Mouse (Mus musculus) embryonic stem cell, embryonic (primary cell): ENCODE measurements at regions not wholly inside any gene's neighbourhood (a gene's known extent, or its start where the extent isn't known, plus 50 kb on each side); places are given as distances from the start of the nearest gene placed in this dataset.
"Not testable (repeated sequence)": the region's sequence is repeated elsewhere in the genome, so short reads cannot be mapped to it uniquely, and the experiment has no call there.

Experiments
- CTCF ChIA-PET, 4 experiments: fragments of 300-600 bp in 2 of 4; fragments of 350-600 bp in 2 of 4; sonication (Branson Sonifier 250); formaldehyde crosslinking; loops; one replicate each; lab custom pipeline; 2022; ENCODE audit warnings: inconsistent platforms in 2 of 4; lab: Charles Lee
- POLR2A ChIA-PET, 4 experiments: fragments of 300-600 bp in 2 of 4; fragments of 350-600 bp in 2 of 4; sonication (Branson Sonifier 250); formaldehyde crosslinking; loops; one replicate each; lab custom pipeline; 2022; ENCODE audit warnings: antibody characterized with exemption in 4 of 4, inconsistent platforms in 1 of 4; lab: Charles Lee

- ChIA-PET POLR2A (no interaction called here), CTCF (no interaction called here)
These were observed 1751.9 kb downstream of the Cntnap5b start for GRCm38 (mm10) chr1:101524447-101524846.

DNA sequence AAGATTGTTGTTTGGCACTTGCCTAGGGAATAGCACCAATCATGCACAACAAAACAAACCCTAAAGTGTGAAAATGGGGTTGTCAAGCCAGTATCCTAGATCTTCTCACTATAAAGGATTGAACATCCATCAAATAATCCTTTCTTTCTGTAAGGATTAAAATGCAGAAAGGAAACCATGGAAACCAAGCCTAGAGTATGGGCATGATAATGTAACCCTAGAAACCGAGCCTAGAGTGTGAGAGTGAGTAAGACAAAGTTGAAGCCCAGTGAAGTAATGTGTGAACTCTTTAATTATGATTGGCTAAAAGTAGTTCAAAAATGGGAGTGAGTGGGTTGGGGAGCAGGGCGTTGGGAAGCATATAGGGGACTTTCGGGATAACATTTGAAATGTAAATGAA lies 1757.4 kb downstream of the Cntnap5b start:
- ChIA-PET CTCF (no interaction called here), POLR2A (no interaction called here)

DNA sequence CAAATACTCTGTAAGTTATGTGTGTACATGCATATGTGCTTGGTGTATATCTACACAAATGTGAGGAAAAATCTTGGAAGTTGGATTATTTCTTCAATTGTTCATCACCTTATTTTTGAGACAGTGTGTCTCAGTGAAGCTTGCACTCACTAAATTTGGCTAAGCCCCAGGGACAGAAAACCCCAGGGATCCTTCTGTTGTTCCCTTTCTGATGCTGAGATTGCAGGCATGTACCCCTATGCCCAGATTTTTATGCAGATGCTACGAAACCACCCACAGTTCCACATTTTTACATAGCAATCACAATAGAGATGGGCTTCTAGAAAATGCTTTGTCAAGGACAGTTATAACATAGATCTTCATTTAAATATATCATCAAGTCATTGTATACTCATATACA lies 1799.7 kb downstream of the Cntnap5b start:
- POLR2A ChIA-PET: no interaction called here
- CTCF ChIA-PET: no interaction called here

DNA sequence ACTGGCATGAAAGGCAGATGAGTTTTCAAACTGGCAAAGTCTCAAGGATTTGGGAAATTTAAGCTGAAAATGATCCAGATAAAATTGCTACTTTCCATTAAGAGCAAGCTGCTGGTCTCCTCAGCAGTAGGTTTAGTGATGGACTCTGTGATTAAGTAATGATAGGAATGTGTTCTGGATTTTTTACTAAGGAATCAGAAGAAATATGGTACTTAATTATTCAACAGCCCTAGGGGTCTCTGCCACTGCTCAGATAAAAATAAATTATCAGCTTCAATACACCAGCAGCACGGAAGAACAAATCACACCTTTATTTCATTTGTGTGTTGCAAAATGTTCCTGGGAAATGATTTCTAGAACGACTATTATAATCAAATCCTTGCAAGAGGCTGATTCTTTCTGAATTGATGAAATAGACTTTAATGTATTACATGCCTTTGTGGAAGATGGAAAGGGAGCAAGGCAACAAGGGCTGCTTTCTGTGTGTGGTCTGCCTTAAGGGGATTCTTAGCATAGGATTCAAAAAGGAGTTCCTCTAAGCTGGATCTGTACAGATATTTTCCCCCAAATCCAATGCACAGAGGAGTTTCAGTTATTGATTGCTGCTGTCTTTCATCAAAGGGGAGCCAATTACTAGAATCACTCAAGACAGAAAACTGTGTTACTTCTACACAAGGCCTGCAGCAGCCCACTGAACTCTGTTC lies 1812.9 kb downstream of the Cntnap5b start:
- CTCF ChIA-PET: no interaction called here
- POLR2A ChIA-PET: no interaction called here

GRCm38 (mm10) chr1:101628461-101628860 lies 1855.9 kb downstream of the Cntnap5b start:
- ChIA-PET CTCF (no interaction called here), POLR2A (interaction anchor here in 1 of 4 experiments (0.5 kb wide), 1 partner anchor 128 kb away, joined by 3 read pairs; no protein-coding TSS in a partner anchor)

DNA sequence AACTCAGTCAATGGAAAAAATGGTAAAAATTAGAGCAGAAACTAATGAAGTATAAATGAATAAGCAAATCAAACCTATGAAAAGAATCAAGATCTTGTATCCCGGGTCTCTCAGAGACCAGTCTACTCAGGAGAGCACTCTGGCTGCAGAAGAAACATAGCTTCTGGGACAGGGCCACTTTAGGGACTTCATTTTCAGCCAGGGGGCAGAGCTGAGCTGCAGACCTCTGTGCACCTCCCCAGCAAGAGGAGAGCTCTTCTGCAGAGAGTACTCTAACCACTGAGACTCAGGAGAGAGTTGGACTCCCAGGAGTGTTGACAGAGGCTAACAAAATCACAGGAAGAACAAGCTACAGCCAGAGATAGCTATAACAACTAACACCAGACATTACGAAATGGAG lies 1856.4 kb downstream of the Cntnap5b start:
- ChIA-PET CTCF (interaction anchor here in 2 of 4 experiments (0.6 to 0.8 kb wide), 4 partner anchors 10 to 1215 kb away, joined by 3 to 4 read pairs (median 4); no protein-coding TSS in a partner anchor), POLR2A (interaction anchor here in 1 of 4 experiments (0.5 kb wide), 1 partner anchor 127 kb away, joined by 3 read pairs; no protein-coding TSS in a partner anchor)

DNA sequence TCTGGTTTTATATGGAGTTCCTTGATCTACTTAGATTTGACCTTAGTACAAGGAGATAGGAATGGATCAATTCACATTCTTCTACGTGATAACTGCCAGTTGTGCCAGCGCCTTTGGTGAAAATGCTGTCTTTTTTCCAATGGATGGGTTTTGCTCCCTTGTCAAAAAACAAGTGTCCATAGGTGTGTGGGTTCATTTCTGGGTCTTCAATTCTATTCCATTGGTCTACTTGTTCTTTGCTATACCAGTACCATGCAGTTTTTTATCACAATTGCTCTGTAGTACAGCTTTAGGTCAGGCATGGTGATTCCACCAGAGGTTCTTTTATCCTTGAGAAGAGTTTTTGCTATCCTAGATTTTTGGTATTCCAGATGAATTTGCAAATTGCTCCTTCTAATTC lies 1891.7 kb downstream of the Cntnap5b start:
- POLR2A ChIA-PET, CTCF ChIA-PET: not testable (repeated sequence)

- ChIA-PET CTCF (no interaction called here), POLR2A (no interaction called here)
These were observed 1911.3 kb downstream of the Cntnap5b start for GRCm38 (mm10) chr1:101683772-101684434.

DNA sequence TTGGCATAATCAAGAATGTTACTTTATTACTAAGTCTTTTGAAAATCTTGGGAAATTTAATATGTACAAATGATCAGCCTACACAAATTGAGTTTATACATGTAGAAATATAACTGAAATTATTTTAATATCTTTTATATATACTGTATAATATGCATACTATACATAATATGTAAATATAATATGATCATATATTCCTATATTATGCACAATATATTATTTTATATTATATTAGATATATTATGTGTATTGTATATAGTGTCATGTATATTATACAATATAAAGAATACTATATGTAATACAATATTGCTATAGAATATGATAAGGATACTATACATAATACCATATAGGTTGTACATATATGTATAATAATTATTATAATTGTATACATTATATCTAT lies 1912.4 kb downstream of the Cntnap5b start:
- POLR2A ChIA-PET: no interaction called here
- CTCF ChIA-PET: no interaction called here
